Mouse (Mus musculus): ENCODE results near the gene Camk1d.
A peak's percentile ranks its signal among the peaks of the same experiment; 100 is the strongest.

Gene Camk1d

DNA sequence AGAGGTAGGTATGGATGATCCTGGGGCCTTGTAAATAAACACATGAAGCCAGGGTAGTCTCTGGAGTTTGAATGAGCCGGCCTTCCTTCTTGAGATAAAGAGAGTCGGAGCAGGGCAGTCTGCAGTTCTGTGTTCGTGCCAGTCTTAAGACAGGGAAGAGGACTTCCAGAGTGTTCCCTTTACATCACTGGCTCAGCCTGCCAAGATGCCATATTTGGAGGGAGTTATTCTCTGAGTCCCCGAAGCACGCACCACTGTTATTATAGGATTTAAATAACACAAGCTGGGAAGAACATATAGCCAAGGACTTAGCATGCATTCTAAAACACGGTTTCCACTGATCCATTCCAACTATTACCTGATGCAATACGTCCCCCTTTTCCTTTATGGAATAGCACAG is 33.0 kb downstream of the Camk1d start:
- TF ChIP-seq GATA4 (IDR thresholded peaks at IDR 0.05; ENCODE audit: insufficient replicate concordance, low read length) = no peak

DNA sequence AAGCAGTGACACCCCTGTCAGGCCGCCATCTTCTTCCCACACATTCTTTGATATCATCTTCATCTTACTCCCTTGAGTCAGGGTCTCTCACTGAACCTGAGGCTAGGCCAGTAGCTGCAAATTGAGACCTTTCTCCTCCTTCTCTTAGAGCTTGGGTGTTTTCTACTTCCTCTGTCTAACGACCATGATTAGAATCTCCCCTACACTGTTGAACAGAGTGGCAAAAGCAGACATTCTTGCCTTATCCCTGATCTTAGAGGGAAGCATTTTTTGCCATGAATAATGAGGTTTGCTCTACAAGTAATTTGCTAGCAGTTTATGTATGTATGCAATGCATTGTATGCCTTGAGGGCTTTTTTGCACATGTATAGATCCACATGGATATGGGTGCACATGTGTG is 35.3 kb downstream of the Camk1d start:
- TF ChIP-seq GATA4 (IDR thresholded peaks at IDR 0.05; ENCODE audit: insufficient replicate concordance, low read length) = no peak

DNA sequence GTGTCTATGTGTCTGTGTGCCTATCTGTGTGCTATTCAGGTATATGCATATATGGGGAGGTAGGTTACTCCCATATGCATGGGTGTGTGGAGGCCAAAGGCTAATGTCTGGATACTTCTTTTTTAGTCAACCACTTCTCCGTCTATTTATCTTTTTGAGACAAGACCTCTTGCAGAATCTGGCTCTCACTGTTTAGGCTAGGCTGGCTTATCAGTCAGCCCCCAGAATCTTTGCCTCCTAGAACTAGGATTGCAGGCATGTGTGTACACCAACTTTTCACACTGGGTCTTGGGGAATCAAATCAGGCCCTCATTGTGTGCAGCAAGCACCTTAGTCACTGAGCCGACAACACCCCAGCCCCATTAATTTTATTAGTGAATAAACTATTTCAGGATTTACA is 36.8 kb downstream of the Camk1d start:
- no peak for TF ChIP-seq GATA4 (IDR thresholded peaks at IDR 0.05; ENCODE audit: insufficient replicate concordance, low read length)

DNA sequence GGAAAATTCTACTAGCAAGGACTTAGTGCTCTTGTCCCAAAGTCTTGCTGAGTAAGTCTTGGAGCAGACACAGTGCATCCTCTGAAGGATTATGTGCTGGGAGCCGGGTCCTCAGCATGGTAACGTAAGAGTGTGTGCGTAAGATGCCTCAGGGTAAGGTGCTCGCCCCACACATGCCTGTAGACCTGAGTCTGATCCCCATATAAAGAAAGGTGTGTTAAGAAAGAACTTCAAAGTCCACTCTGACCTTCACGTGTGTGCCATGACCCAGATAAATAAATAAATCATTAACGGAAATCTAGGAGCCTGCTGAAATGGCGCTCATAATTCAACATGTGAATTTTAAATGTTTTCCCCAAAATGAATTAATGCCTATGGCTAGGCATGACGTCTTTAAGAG is 37.5 kb downstream of the Camk1d start:
- no peak for TF ChIP-seq GATA4 (IDR thresholded peaks at IDR 0.05; ENCODE audit: insufficient replicate concordance, low read length)

DNA sequence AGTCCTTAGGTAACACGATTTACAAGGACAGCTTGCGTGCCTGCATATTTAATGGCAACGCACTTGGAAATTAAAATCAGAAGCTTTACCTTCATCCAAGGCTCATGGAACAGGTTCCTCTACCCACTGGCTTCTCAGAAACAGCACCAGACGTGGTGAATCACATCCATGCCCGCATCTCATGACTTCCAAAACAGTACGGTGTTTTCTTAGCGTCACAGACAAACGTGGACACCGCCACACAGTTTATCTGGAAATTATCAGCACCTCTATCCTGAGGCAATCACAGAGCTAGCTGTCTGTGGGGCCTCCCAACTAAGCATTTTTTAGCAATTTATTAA is 38.2 kb downstream of the Camk1d start:
- TF ChIP-seq GATA4 (IDR thresholded peaks at IDR 0.05; ENCODE audit: insufficient replicate concordance, low read length) = no peak

DNA sequence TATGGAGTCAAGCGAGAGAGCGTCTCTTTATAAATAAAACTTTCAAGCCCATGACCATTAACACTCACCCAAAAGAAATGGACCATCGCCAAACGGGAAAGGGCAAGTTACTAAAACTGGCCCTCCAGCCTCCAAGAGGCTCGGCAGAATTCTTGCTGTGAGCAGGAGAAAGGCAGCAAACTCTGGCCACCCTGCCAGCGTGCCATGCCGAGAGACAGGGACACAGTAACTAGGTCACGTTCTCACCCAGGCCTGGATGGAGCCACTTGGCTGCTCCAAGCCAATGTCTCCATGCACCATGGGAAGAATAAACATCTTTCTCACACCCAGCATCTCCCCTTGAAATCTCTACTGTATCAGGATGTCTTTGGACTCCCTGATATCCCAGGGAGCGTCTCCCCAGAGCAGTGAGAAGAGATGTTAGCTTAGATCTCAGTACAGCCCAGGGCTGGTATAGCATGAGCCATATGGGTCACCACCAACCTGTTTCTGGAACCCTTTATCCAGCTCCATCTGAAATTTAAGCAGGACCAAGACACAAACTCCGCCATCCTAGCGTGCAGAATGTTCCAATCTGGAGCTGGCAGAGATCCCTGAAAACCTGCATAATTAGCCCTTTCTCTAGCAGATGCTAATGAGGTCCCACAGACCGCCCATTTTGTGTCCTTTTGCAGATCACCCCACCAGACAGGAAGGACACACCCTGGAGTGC is 38.7 kb downstream of the Camk1d start:
- no peak for TF ChIP-seq GATA4 (IDR thresholded peaks at IDR 0.05; ENCODE audit: insufficient replicate concordance, low read length)

DNA sequence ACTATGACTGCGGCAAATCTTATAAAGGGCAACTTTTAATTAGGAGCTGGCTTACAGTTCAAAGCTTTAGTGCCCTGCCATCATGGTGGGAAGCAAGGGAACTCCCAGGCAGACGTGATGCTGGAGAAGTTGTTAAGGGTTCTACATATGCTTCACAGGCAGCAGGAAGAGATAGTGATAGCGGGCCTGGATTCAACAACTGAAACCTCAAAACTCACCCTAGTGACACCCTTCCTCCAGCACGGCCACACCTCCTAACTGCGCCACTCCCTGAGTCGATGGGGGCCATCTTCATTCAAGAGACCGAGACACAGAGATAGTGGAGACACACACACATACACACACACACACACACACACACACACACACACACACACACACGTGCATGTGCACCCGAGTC is 39.8 kb downstream of the Camk1d start:
- TF ChIP-seq GATA4 (IDR thresholded peaks at IDR 0.05; ENCODE audit: insufficient replicate concordance, low read length) = no peak

DNA sequence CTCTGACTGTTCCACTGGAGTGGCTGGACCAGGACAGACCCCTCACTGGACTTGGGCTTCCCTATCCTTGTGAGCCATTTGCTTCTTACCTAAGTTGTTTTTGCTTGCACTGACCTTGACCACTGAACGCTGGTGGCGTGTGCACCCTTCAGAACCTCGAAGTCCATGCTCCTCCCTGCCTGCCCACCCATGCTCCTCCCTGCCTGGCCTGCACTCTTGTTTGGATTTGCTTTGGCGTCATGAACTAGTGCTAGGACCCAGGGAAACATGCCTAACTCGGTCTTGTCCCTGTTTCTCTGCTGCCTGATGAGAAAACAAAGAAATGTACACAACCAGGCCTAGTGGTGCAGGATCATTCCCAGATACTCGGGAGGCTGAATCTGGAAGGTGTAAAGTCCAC is 40.5 kb downstream of the Camk1d start:
- no peak for TF ChIP-seq GATA4 (IDR thresholded peaks at IDR 0.05; ENCODE audit: insufficient replicate concordance, low read length)

DNA sequence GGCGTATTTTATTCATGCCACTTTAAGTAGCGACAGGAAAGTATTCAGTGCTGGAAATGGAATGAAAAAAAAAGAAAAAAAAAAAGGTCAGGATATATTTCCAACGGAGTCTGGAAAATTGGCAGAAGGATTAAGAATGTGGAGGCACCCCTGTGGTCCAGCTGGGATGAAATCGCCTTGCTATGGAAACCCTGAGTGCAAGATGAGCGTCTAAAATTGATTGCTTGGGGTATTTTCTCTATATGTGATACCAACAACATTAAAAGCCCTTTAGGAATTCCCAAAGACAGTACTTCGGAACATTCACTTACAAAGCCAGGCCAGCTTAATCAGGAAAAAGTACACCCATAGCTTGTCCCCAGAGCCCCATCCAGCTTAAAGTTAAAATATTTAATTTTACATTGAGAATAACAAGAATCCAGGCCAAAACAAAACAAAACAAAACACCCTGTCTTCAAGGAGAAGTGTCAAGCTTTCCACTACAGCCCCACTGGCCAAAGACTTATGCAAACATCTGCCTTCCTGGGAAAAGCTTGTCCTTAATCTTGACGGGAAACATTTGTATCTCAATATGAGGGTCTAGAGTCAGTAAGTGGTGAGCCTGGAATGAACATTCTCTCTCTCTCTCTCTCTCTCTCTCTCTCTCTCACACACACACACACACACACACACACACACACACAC is 41.3 kb downstream of the Camk1d start:
- TF ChIP-seq GATA4 (IDR thresholded peaks at IDR 0.05; ENCODE audit: insufficient replicate concordance, low read length) = no peak

DNA sequence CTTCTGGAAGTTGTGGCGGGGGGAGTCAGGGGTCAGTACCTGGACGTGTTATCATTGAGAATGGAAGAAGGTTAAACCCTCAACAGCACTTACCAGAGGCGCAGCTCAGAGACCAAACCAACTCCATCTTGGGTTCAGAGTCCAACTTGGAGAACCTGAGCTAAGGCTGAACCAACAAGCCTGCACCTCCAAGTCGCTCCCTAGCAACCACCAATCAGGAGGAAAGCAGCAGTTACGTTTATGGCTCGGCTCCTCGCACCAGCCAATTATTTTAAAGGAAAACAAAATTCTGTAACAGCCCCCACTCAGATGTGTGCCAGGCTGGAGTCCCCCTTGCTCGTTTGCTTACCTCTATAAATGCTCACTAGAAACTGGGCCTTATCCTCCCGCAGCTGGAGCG is 44.2 kb downstream of the Camk1d start:
- no peak for TF ChIP-seq GATA4 (IDR thresholded peaks at IDR 0.05; ENCODE audit: insufficient replicate concordance, low read length)

DNA sequence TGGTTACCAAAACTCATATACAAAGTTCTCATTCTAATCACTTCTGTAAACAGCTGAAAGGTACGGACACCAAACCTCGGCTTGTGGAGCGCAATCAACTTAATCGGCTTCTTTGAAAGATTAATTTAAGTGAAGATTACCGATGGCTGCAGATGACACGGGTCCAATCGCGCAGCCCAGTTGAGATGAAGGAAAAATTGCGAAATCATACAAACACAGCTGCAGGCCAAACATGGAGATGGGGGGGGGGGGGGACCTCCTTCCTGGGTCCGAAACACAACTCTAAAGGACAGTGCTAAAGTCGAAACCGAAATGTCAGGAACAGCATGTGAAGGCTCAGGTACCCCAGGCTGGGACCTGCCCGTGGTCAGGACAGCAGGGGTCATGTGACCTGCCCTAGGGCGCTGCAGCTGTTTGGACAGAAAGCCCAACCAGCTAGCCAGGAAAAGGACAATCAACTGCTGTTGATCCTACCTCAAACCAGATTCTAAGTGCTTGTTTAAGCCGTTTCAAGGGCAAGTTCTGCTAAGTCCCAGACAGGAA is 44.7 kb downstream of the Camk1d start:
- peak; percentile 37; the same call in 1 of the 2 replicates for TF ChIP-seq GATA4 (IDR thresholded peaks at IDR 0.05; ENCODE audit: insufficient replicate concordance, low read length)

DNA sequence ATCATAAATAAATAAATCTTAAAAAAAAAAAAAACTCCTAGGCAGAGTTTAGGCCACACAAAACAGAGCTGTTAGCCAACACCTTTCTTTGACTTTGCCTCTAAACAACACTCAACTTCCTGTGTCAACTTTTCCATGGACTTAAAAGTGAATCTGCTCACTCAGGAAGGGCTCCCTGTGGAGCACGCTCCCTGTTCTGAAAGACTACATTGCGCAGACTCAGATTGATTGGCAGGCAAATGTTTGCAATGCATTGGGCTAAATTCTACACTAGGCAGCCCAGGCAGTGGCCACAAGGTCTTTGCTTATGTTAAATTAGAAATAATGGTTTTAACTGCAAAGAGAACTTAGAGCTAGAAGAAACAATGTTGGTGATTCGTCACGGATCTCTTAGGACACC is 45.4 kb downstream of the Camk1d start:
- TF ChIP-seq GATA4 (IDR thresholded peaks at IDR 0.05; ENCODE audit: insufficient replicate concordance, low read length) = no peak

DNA sequence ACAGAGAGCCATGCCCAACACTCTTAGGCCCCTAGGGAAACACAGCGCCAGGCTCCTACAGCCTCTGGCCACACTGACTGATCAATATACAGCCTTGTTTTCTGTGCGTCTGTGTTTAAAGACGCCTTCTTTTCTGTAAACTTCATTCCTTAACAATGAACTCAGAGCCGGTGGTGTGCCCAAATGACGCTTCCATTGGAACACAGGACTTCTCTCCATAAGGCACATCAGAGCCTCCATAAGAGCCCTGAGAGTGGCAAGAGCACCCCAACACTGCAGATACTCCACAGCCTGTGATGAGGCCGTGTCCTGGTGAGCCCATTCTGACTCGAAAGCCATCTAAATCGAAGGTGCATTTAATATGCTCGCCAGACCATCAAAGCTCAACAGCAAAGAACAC is 50.8 kb downstream of the Camk1d start:
- no peak for TF ChIP-seq GATA4 (IDR thresholded peaks at IDR 0.05; ENCODE audit: insufficient replicate concordance, low read length)

DNA sequence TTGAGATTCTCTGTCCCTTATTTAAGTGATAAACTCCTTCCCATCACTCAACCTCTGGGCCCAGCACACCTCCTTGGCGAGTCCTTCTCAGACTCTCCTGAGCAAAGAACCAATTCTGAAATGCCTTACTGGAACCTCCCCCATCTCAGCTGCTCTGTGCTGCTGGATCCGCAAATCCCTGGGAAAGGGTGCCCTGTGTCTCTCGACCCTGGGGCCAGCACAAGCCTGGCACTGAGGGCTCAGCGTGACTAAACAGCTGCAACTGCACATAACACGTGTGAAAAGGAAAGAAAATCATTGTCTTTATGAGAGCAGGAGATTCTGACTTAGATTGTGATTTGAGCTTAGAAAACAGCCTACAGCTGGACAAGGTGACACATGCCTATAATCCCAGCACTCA is 52.4 kb downstream of the Camk1d start:
- TF ChIP-seq GATA4 (IDR thresholded peaks at IDR 0.05; ENCODE audit: insufficient replicate concordance, low read length) = no peak

DNA sequence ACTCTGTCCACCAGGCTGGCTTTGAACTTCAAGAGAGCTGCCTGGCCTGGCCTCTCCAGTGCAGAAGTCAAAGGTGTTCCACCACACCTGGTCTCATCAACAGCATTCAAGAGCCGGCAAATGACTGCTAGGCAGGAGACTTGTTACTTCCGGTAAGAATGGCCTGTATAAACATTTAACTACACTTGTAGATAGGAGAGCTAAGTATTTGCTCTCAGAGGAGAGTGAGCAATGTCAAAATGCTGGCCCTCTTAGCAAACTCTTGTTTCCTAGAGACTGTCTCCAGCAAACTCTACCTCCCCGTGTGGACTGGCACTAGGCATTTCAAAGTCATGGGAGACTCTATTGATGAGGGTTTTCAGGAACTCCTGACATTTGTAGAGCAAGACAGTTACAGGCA is 56.3 kb downstream of the Camk1d start:
- no peak for TF ChIP-seq GATA4 (IDR thresholded peaks at IDR 0.05; ENCODE audit: insufficient replicate concordance, low read length)

DNA sequence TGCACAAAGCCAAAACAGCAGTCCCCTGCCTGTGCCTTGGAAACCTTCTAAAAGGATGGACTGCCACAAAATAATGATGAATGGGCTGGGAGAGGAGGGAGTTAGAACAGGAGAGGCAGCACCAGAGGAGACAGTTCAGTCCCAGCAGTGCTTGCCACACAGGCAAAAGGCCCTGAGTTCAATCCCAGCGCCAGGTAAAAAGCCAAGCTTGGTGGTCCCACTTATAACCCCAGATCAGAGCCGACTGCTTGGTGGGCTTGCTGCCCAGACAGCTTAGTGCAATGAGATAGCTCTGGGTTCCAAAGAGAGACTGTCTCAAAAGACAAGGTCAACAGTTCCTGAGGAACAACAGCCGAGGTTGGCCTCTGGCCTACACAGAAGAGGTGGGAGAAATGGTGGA is 58.0 kb downstream of the Camk1d start:
- TF ChIP-seq GATA4 (IDR thresholded peaks at IDR 0.05; ENCODE audit: insufficient replicate concordance, low read length) = no peak

DNA sequence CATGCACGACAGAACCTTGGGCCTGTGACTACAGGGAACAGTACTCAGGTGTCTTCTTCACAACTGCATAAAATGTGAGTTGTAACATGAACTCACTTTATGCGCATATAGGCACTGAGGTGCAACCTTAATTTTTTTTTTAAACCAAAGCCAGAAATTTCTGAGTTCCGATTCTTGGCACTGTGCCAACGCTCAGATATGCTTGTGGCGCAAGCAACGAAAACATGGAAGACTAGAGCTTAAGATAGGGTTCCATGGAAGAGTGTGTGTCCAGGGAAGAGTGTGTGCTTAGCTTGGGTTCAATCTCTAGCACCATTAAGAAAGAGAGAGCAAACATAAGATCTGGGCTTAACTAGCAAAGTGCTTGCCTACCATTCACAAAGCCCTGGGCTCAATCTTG is 62.2 kb downstream of the Camk1d start:
- TF ChIP-seq GATA4 (IDR thresholded peaks at IDR 0.05; ENCODE audit: insufficient replicate concordance, low read length) = no peak
